Mouse (Mus musculus) midbrain, embryonic 14.5 days (tissue): ENCODE results near the gene Srpk2. TPM values are rescaled to one million over a fixed set of nuclear protein-coding genes. Genes with fewer than 3 reads are reported as not detected.
"Not testable (repeated sequence)": the region's sequence is repeated elsewhere in the genome, so short reads cannot be mapped to it uniquely, and the experiment has no call there.

ENCODE experiments used
- ATAC-seq: fragments of 200-750 bp; cut with Nextera tagmentation; 2 replicates; pipeline ENCODE4 v1.8.0; 2017; ENCODE audit warnings: moderate number of reproducible peaks, moderate library complexity; ENCODE audit not compliant: low FRiP score, low TSS enrichment
- DNase-seq: peaks from one replicate; pipeline ENCODE4 v3.0.0-alpha.2; 2015
- H3K27ac ChIP-seq: fragments of 300-500 bp; sonication (generic); replicated peaks from 2 replicates; pipeline ENCODE4 v1.5.1; 2014; ENCODE audit warnings: mild to moderate bottlenecking, low read depth, low read length, moderate library complexity
- H3K27me3 ChIP-seq: fragments of 300-500 bp; sonication (generic); 2 replicates; pipeline ENCODE4 v1.6.1; 2014; ENCODE audit warnings: low read length, control low read depth, mixed read lengths; ENCODE audit not compliant: control insufficient read depth, insufficient read depth
- H3K36me3 ChIP-seq: fragments of 300-500 bp; sonication (generic); 2 replicates; pipeline ENCODE4 v1.6.1; 2014; ENCODE audit warnings: low read length, control low read depth; ENCODE audit not compliant: control insufficient read depth, insufficient read depth
- H3K4me1 ChIP-seq: fragments of 300-500 bp; sonication (generic); 2 replicates; pipeline ENCODE4 v1.6.1; 2014; ENCODE audit warnings: mild to moderate bottlenecking, antibody characterized with exemption, low read length, control low read depth; ENCODE audit not compliant: control insufficient read depth, insufficient read depth
- H3K4me2 ChIP-seq: fragments of 300-500 bp; sonication (generic); 2 replicates; pipeline ENCODE4 v1.6.1; 2014; ENCODE audit warnings: mild to moderate bottlenecking, low read length, moderate library complexity
- H3K4me3 ChIP-seq: fragments of 300-500 bp; sonication (generic); replicated peaks from 2 replicates; pipeline ENCODE4 v1.5.1; 2014; ENCODE audit warnings: low read depth, low read length
- H3K9ac ChIP-seq: fragments of 300-500 bp; sonication (generic); replicated peaks from 2 replicates; pipeline ENCODE4 v1.6.1; 2014; ENCODE audit warnings: mild to moderate bottlenecking, low read length, moderate library complexity
- H3K9me3 ChIP-seq: fragments of 300-500 bp; sonication (generic); 2 replicates; pipeline ENCODE4 v1.6.1; 2016; ENCODE audit warnings: low read length, control low read depth, mixed read lengths; ENCODE audit not compliant: control insufficient read depth
- WGBS: fragments of 180-500 bp; shearing (Covaris S2); extraction: QIAGEN DNeasy Blood & Tissue Kit; methylation state at CpG from one replicate; pipeline ENCODE4 v1.1.7; 2014; 5-methylcytosine and 5-hydroxymethylcytosine counted together
- polyA plus RNA-seq: library from polyadenylated mRNA; unstranded; fragments of >200 nt; fragmentation: Nextera tagmentation; extraction: Ambion mirVana; gene quantifications from 2 replicates; pipeline ENCODE4 v1.2.1, GENCODE M21; 2014

Srpk2 gene
- polyA plus RNA-seq, 1 experiment from 2014 or later: 121 TPM

- H3K27me3 ChIP-seq, H3K9ac ChIP-seq, ATAC-seq, DNase-seq, H3K27ac ChIP-seq, H3K36me3 ChIP-seq, H3K4me3 ChIP-seq, H3K4me1 ChIP-seq, H3K4me2 ChIP-seq, H3K9me3 ChIP-seq: not testable (repeated sequence)
- 95% methylated on average over 4 of the region's 5 CpGs for WGBS
These were observed 94.1 kb downstream of the Srpk2 start for GRCm38 (mm10) chr5:23590298-23590697.

GRCm38 (mm10) chr5:23587614-23588013 is 96.8 kb downstream of the Srpk2 start:
- H3K4me3 ChIP-seq: no peak overlapping the region
- no peaks in the 10 kb centered on the region for H3K4me1 ChIP-seq
- H3K27ac ChIP-seq: no peak overlapping the region
- H3K9me3 ChIP-seq: no peaks in the 10 kb centered on the region
- H3K9ac ChIP-seq: no peak overlapping the region
- H3K27me3 ChIP-seq: no peaks in the 10 kb centered on the region
- ATAC-seq (no peak), DNase-seq (no peak)
- 76% methylated on average over 2 of the region's 2 CpGs for WGBS
- no peak overlapping the region for H3K4me2 ChIP-seq
- H3K36me3 ChIP-seq: no peaks in the 10 kb centered on the region

GRCm38 (mm10) chr5:23586531-23587453 is 97.6 kb downstream of the Srpk2 start:
- H3K9ac ChIP-seq: no peak overlapping the region
- no peaks in the 10 kb centered on the region for H3K27me3 ChIP-seq
- no peak overlapping the region for H3K4me3 ChIP-seq
- no peaks in the 10 kb centered on the region for H3K9me3 ChIP-seq
- no peaks in the 10 kb centered on the region for H3K4me1 ChIP-seq
- no peak overlapping the region for H3K27ac ChIP-seq
- DNase-seq (no peak), ATAC-seq (no peak)
- no peaks in the 10 kb centered on the region for H3K36me3 ChIP-seq
- WGBS: 92% methylated on average over 13 of the region's 13 CpGs
- no peak overlapping the region for H3K4me2 ChIP-seq

- no peaks in the 10 kb centered on the region for H3K36me3 ChIP-seq
- peaks cover 24% of the 10 kb centered on the region for H3K4me1 ChIP-seq
- no peak overlapping the region for H3K4me3 ChIP-seq
- WGBS: 77% methylated on average over 2 of the region's 2 CpGs
- H3K27ac ChIP-seq: no peak overlapping the region
- no peaks in the 10 kb centered on the region for H3K27me3 ChIP-seq
- H3K4me2 ChIP-seq: no peak overlapping the region
- no peak overlapping the region for H3K9ac ChIP-seq
- ATAC-seq (no peak), DNase-seq (no peak)
- no peaks in the 10 kb centered on the region for H3K9me3 ChIP-seq
These were observed 102.8 kb downstream of the Srpk2 start for GRCm38 (mm10) chr5:23581484-23582060.

GRCm38 (mm10) chr5:23579120-23579880 is 105.1 kb downstream of the Srpk2 start:
- no peak overlapping the region for H3K9ac ChIP-seq
- WGBS: 94% methylated on average over 3 of the region's 3 CpGs

GRCm38 (mm10) chr5:23578322-23578957 is 106.0 kb downstream of the Srpk2 start:
- H3K27ac ChIP-seq: 0 out of 2 replicates have a peak overlapping the region, but pooled peaks have one; percentile 9
- no peaks in the 10 kb centered on the region for H3K36me3 ChIP-seq
- no peak overlapping the region for H3K9ac ChIP-seq
- H3K4me2 ChIP-seq: no peak overlapping the region
- DNase-seq: no peak
- H3K27me3 ChIP-seq: no peaks in the 10 kb centered on the region
- 85% methylated on average over 4 of the region's 4 CpGs for WGBS
- H3K4me1 ChIP-seq: peaks cover 28% of the 10 kb centered on the region
- ATAC-seq: no peak
- H3K9me3 ChIP-seq: no peaks in the 10 kb centered on the region
- H3K4me3 ChIP-seq: no peak overlapping the region

More at GRCm38 (mm10) chr5:23579120-23579880, 105.1 kb downstream of the Srpk2 start:
- H3K9me3 ChIP-seq: no peaks in the 10 kb centered on the region
- peaks cover 28% of the 10 kb centered on the region for H3K4me1 ChIP-seq
- no peak for ATAC-seq
- H3K27me3 ChIP-seq: no peaks in the 10 kb centered on the region
- no peak overlapping the region for H3K27ac ChIP-seq
- DNase-seq: no peak
- H3K36me3 ChIP-seq: no peaks in the 10 kb centered on the region
- no peak overlapping the region for H3K4me3 ChIP-seq
- H3K4me2 ChIP-seq: no peak overlapping the region

GRCm38 (mm10) chr5:23577847-23578246 is 106.6 kb downstream of the Srpk2 start:
- Histone ChIP-seq H3K27ac (0 out of 2 replicates have a peak overlapping the region, but pooled peaks have one; percentile 9), H3K4me3 (no peak overlapping the region), H3K4me2 (no peak overlapping the region), H3K9ac (no peak overlapping the region), H3K9me3 (no peaks in the 10 kb centered on the region), H3K4me1 (peaks cover 28% of the 10 kb centered on the region), H3K27me3 (no peaks in the 10 kb centered on the region), H3K36me3 (no peaks in the 10 kb centered on the region)
- ATAC-seq (no peak), DNase-seq (peak; percentile 47)
- 21% methylated on average over 4 of the region's 4 CpGs for WGBS

GRCm38 (mm10) chr5:23576336-23577094 is 107.9 kb downstream of the Srpk2 start:
- no peak overlapping the region for H3K4me3 ChIP-seq
- peak overlapping the region; percentile 57 for H3K27ac ChIP-seq
- WGBS: 53% methylated on average over 6 of the region's 6 CpGs
- DNase-seq: peak; percentile 6
- 0 out of 2 replicates have a peak overlapping the region, but pooled peaks have one; percentile 16 for H3K9ac ChIP-seq
- no peaks in the 10 kb centered on the region for H3K36me3 ChIP-seq
- no peaks in the 10 kb centered on the region for H3K27me3 ChIP-seq
- no peak overlapping the region for H3K4me2 ChIP-seq
- ATAC-seq: no peak
- H3K9me3 ChIP-seq: no peaks in the 10 kb centered on the region
- peaks cover 28% of the 10 kb centered on the region for H3K4me1 ChIP-seq
